Mouse (Mus musculus) left cerebral cortex, postnatal 10 days (tissue): ENCODE results near the gene Rbm44. TPM values are rescaled to one million over a fixed set of nuclear protein-coding genes. Genes with fewer than 3 reads are reported as not detected.

Experiments
- DNase-seq, 2 experiments: peaks; one replicate each; pipeline ENCODE4 v3.0.0; 2021 to 2022; ENCODE audit warnings: low spot score in 2 of 2, mixed read lengths in 1 of 2; ENCODE audit errors: extremely low spot score in 1 of 2
- intact Hi-C: fragments of 180-260 bp; cut with DNase I; formaldehyde crosslinking; loops from one replicate; pipeline ENCODE4 v1.15.1; 2025
- total RNA-seq, 2 experiments: library from RNA; stranded (reverse); gene quantifications; 2 replicates each; pipeline ENCODE4 v1.2.3; 2021

Rbm44 gene
- total RNA-seq, 2 experiments from 2014 or later: 0.24 to 0.36 TPM

DNA sequence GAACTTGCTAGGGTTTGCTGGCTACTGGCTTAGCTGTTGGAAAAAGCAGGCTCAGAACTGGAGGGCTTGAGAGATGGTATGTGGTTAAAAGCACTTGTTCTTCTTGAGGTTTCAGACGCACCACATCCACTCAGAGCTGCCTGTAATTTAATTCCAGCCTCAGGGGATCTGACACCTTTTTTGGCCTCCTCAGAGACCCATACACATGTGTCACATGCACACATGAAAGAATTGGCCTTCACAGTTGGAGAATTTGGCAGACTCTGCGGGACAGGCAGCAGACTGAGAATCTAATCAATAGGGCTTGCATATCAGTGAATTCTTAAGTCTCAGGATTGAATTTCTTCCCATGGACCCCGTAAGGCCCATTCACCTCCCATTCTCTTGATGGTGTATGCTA is 56.2 kb downstream of the Rbm44 start:
- intact Hi-C loops: no loop called here
- no peak for DNase-seq

DNA sequence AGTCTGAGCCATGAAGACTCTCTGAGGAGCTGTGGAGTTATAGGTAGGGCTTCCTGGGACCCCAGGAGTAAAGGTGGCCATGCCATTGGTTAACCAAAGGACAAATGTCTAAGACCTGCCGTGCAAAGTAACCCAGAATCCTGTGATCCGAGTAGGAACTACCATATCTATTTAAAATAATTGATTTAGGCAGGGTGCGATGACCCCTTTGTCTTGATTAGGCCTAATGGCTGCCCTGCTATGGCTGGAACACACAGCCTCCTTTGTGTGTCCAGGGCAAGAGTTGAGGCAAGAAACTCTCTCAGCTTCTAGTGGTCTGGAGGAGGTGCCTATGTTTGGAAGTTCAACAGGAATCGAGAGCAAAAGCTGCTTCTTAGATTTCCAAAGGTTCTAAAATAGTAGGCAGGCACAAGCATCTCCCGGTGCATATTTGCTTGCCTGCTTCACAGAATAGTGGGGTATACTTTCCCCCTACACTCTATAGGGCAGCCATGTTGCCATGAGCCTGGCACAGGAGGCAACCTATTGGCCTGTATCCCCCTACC is 59.4 kb downstream of the Rbm44 start:
- DNase-seq: no peak
- intact Hi-C loops: no loop called here

DNA sequence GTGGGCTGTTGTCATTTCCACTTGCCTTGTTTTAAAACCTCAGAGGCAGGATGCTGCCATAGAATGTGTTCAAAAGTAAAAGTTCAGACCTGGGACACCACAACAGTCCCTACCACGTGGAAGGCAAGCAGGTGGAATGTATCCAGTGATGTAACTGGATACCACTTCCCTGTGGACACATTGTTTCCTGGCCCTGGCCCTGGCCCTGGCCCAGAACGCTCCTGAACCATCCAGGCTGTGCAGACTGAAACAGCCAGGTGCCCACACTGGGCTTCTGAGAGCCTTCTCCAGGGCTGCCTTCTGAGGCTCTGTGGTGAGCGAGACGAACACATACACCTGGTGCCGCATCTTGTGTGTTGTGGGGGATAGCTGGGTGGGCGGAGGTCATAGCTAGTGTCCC is 60.8 kb downstream of the Rbm44 start:
- no peak for DNase-seq
- intact Hi-C loops: no loop called here

DNA sequence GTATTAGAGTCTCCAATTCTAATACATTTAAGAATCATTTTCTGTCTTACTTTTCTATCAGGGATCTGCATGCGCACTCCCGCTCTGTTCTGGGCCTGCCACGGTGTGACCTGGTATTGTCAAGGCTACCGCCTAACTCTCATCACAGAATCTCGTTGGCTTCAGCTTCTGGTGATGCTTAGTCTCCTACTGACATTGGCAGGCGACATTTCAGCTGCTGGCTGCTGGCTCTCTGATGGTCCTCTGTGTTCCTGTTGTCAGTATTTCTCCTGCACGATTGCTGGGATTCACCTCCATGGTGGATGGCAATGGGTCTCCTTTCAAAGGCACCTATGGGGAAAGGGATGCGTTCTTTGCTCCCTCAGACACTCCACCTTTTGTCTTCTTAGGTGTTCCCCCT is 61.4 kb downstream of the Rbm44 start:
- no peak for DNase-seq
- intact Hi-C loops: no loop called here

DNA sequence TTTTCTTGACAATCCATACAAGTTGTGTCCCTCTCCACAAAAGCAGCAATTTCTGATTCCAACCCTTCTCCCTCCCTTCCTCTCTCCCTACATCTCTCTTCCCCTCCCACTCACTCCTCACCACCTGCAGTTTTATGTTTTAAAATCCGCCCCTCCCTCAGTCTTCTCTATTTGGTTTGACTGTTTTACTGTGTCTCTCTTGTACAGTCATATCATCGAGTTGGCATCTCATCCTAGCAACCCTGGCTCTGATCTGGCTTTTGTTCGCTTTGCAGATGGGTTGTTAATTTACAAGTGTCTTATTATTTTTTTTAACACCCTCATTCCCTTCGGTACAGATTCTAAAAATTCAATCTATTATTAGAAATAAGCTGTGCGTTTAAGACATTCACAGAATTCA is 62.0 kb downstream of the Rbm44 start:
- DNase-seq: peak in 1 of 2 experiments; percentile 61
- intact Hi-C loops: no loop called here

DNA sequence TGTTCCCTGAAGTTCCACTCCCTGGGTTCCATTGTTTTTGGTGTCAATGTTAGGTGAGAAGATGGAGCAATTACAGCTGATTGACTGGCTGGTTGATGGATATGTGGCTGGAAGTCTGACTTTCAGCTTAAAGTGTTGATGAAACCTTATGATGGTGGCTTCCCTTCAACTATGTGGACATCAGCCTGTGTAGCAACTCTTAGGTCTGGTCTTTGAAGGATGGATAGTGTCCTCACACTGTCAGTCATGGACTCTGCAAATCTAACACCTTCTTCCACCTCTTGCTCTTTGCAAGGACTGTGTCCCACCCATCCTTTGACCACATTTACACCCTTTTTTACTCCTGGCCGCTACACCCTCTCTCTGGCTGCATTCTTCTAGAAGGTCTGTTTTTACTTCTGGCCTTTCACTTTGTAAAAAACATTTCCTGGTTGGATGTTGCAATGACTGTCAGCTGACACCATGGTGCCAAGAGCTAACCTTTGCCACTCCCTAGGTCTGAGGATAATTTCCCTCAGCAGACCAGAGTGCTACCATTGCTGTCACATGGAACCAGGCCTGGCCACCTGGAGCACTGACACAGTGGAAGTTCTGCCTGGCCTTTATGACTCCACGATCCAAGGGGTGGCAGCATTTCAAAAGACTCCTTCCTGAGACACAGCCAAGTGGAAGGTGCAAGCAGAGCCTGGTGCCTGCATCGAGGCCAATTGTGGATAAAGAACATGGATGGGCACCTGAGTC is 62.6 kb downstream of the Rbm44 start:
- intact Hi-C loops: no loop called here
- DNase-seq: no peak

DNA sequence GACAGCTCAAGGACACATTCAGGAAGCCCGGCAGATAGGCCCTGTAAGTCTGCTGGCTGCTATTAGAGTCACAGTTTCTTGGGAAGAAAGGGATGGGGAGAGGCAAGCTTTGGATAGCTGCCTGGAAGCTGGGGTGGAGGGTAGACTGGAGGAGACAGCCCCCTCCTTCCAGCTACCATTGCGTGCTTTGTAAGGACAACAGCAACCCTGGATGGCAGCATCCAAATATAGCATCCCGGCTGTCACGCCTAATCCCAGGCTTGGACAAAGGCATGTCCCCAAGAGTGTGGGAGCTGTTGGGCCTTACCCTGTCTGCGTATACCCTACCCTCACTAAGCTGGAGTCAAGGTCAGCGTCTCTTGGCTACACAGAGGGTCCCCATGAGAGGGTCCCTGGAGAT is 64.5 kb downstream of the Rbm44 start:
- peak; percentile 70 to 81 for DNase-seq
- intact Hi-C loops: no loop called here

DNA sequence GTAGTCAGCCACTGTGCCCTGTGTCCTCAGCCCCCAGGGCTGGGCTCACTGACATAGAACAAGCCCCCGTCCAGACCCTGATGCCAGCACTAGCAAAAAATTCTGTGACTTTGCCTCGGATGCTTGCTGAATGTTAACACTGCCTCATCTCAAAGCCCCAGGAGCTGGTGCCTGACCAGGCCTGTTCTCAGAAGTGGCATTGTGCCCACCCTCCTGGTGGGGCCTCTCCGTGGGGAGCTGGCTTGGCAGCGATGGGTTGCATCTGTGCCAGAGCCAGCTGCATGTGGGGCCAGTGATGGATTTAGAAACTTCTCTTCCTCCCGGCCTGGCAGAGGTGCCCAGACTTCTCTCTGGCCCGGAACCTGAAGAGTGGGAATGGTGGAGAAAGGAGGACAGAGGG is 64.9 kb downstream of the Rbm44 start:
- intact Hi-C loops: loop anchor here (2.0 to 10.0 kb wide), 2 partner anchors 29 to 235 kb away; no protein-coding TSS in a partner anchor
- peak; percentile 89 to 91 for DNase-seq

DNA sequence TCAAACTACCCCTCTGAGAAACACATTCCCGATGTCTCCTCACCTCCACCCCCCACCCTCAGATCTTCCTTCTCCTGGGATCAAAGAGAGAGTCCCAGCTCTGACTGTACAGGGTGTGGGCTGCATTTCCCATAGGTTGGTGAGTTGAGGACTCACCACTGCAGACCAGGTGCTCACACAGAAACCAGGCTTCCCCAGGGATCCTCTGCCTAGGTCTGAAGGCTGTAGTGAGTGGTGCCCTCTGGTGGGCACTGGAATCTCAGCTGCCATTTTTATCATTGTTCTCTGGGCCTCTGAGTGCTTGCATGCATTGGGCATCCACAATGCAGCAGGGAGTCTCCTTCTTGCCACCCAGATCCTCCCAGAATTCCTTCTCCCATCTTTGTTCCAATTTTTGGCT is 66.2 kb downstream of the Rbm44 start:
- intact Hi-C loops: loop anchor here (2.0 to 10.0 kb wide), 2 partner anchors 30 to 236 kb away; no protein-coding TSS in a partner anchor
- DNase-seq: peak; percentile 48 to 64

DNA sequence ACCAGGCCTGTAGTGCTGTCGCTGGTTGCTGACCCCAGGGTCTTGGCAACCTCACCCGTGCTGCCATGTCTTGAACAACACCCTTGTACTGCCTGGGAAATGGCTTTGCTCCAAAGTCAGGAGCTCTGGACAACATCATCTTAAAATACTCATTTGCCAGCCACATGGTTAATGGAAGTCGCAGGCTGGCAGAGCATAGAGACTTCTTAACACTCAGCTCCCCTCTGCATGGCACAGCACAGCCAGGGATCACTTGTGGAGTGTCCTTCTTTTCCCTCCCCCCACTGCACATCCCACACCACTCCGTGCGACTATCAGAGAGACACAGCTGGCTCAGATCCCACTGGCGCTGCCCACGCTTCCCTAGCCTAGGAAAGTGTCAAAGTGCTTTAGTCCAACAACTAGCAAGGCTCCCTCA is 66.7 kb downstream of the Rbm44 start:
- intact Hi-C loops: loop anchor here (2.0 to 10.0 kb wide), 2 partner anchors 31 to 237 kb away; no protein-coding TSS in a partner anchor
- DNase-seq: peak in 1 of 2 experiments; percentile 37

DNA sequence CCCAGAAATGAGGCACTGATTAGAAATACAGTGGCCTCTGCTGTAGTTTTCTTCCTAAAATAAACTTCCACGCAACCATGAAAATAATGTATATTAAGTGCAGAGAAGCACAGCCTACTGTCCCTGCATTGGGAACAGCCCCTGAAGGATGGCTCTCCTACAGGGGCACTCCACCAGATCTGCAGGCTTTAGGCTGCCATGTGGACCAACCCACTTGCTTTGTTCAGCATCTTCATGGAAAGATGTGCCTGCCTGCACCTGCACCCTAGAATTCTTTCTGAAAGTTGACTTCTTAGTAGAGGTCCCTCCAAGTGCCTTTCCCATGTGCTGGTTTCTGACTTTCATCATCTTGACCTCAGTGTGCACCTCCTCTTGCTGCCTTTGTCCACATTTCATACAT is 70.4 kb downstream of the Rbm44 start:
- DNase-seq: no peak
- intact Hi-C loops: loop anchor here (10.0 kb wide), 1 partner anchor 240 kb away; no protein-coding TSS in a partner anchor

DNA sequence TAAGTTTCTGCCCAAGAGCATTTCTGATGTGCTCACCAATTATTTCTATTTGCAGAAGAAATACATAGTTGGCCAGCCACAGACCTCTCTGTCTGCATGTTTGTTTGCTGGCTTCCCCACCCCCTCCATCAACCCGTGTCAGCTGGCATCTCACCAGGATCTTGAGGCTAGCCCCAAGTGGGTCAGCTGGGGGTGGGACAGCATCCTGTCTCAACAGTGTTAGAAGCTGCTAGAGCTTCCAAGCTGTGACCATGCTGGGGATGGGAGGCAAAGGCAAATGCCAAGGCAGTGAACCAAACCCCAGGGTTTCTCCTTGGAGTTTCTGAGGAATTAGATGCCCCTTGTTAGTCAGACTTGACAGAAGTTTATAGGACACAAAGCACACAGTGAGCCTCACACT is 71.1 kb downstream of the Rbm44 start:
- intact Hi-C loops: loop anchor here (10.0 kb wide), 1 partner anchor 241 kb away; no protein-coding TSS in a partner anchor
- DNase-seq: peak; percentile 12 to 61

DNA sequence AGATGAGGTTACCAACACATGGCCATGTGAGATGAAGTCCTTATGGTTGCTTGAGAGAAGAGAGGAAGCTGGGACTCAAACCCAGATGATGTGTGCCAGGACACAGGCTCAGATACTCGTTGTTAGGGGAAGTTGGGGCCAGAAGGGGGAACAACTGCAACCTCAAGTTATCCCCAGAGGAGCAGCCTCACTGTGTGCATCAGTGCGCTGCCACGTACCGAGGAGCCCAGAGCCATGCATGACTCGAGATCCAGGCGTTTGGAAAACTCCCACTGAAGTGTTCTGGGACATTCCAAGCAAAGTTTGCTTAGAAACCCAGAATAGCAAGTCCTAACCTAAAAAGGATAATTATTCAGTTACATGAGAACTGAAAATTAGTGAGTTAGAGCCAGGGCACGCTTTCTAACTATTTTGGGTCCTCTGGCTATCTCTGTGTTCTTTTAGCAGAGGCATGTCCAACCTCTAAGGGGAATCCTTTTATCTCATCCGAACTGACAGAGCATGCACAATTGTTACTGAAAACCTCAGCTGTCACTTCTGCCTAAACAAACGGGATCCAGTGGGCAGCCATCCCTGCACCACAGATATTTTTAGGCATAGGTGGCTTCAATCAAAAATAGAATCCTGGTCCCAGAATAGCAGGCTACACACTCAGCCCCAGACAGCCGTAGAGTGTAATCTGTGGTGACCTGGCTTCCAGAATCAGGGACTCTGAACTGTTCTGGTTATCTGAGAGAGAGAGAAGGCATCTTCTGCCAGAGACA is 71.8 kb downstream of the Rbm44 start:
- DNase-seq: no peak

DNA sequence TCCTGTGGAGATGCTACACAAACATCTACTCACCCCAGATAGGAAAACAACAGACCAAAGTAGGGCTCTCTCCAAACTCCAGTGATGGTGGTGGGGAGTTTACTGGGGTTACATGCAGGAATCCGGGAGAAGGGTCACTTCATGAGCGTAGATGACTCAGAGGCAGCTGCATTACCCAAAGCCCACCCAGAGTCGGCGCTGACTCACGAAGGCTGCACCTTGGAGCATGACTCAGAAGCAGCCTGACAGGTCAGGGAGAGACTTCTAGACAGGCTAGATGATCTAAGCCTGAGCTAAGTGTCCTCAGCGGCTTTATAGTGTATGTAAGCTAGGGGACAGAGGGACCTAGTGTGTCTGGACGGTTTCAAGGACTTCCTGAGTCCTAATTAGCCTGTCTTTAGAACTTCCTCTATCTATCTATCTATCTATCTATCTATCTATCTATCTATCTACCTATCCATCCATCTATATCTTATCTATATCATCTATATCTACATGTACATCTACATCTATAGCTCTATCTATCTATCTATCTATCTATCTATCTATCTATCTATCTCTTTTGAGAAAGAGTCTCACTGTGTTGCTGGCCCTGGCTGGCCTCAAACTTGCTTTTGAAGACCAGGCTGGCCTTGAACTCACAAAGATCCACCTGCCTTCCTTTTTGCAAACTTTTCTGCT is 74.9 kb downstream of the Rbm44 start:
- intact Hi-C loops: loop anchor here (10.0 kb wide), 1 partner anchor 245 kb away; no protein-coding TSS in a partner anchor
- DNase-seq: no peak

More for the DNA sequence above, 71.8 kb downstream of the Rbm44 start:
- intact Hi-C loops: loop anchor here (10.0 kb wide), 1 partner anchor 242 kb away; no protein-coding TSS in a partner anchor

DNA sequence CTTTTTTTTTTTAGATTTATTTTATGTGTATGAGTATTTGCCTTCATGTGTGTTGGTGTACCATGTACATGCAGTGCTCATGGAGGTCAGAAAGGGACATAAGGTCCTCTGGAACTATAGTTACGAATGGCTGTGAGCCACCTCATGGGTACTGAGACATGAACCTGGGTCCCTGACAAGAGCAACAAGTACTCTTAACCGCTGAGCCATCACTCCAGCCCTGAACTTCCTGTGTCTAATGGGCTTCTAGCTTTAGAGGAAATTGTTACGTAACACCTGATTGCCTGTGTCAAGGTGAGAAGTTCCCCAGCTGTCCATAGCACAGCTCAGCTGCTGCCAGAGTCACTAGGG is 75.4 kb downstream of the Rbm44 start:
- intact Hi-C loops: no loop called here
- no peak for DNase-seq
